Mouse (Mus musculus) adrenal gland, adult 8-10 months (tissue): ENCODE measurements around the gene Asl. TPM values are rescaled to one million over a fixed set of nuclear protein-coding genes. Genes with fewer than 3 reads are reported as not detected.

Experiments used
- DNase-seq: peaks from one replicate; pipeline ENCODE4 v3.0.0; 2022
- total RNA-seq, 4 experiments: library from RNA; stranded (reverse); gene quantifications; 2 replicates each; pipeline ENCODE4 v1.2.4; 2022

Asl gene
- total RNA-seq, 4 experiments from 2014 or later: 137 to 158 (median 148) TPM

DNA sequence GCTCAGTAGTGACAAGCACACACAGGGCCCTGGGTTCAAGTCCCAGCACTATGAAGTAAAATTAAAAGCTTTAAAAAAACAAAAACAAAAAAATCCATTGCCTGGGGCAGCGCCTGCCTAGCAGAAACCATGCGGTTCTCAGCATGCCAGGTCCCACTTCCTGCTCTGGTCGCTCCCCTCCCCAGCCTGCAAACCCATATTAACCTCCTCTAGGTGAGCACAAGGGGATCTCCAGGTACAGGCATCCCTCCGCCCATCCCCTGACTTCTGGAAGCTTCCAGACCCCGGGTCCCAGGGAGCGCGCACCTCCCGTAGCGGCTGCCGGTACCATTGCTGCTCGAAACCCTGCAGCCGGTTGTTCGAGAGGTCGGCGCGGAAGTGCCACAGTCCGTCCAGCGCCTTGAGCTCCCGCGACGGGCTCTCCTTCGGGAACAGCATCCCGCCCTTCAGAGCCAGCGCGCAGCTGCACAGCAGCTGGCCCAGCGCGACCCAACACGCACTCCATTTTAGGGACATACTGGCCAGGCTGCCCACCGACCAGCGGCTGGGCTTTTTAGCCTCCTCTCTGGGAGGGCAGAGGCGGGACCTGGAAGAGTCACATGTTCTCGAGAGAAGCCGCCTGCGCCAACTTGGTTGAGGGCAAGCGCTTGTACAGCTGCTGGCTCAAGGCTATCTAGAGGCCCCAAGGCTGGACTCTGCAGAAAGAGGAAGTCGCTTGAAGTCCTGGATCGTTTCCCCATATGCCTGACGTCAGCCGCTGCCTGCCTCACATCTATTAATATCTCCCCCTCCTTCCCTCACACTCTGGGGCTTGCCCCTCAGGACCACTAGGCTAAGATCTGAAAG is 26.5 kb downstream of the Asl start, which contains the start of gene Gusb:
Gusb (minus strand) TSS at position 749 of the 846 bp plus-strand sequence.
- DNase-seq: peak; percentile 91

DNA sequence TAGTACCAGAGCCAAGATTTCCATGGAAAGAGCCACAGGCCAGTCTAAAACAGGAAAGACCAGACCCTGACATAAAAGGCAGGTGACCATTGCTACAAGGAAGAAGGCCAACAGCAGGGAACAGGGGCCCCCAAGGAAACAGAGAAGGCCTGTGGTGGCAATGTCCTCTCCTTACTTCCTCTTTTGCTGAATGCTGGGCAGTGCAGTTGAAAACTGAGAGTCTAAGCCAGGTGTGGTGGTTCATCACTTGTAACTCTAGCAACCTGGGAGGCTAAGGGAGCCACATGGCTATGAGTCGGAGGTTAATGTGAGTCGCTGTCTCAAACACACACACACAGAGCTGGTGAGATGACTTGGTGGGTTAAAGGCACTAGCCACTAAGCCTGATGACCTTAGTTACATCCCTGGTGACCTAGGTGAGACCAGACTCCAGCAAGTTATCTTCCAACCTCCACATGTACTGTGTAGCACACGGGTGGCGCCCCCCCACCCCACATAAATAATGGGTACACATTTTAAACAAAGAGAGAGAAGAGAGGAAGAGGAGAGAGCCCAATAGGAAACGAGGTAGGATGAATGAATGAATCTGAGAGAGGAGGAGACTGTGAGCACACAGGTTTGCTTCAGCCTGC is 27.6 kb downstream of the Asl start:
- DNase-seq: no peak

DNA sequence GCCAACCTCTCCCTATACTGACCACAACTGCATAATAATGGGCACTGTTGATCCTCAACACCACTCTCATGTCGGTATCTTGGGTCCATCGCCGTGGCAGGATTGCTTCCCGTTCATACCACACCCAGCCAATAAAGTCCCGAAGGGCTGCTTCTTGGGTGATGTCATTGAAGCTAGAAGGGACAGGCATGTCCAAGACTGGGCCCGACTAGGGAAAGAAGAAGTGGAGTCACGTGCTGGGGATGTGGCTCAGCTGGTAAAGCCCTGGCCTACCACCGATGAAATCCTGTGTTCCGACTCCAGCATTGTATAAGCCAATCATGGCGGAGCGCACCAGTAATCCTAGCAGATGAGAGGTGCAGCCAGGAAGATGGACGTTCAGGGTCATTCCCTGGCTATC is 28.3 kb downstream of the Asl start:
- no peak for DNase-seq

- DNase-seq: no peak
Observed at GRCm38 (mm10) chr5:129999097-129999496, 29.9 kb downstream of the Asl start.

GRCm38 (mm10) chr5:129997700-129998099 is 31.3 kb downstream of the Asl start:
- DNase-seq: no peak

DNA sequence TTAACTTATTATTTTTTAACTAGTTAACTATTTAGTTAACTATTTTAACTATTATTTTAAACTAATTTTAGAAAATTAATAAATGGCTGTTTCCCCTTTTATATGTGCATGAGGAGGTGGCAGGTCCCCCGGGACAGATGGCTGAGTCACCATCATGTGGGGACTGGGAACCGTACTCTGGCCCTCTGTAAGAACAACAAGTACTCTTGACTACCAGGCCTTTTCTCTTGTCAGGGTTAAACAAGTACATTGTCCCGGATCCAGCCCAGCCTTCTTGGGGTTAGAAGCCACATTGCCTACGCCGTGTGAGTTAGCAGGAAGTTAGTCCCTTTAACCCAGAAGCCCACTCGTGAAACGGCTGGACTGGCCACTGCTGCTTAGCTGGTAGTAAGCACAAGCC is 34.1 kb downstream of the Asl start:
- DNase-seq: no peak

DNA sequence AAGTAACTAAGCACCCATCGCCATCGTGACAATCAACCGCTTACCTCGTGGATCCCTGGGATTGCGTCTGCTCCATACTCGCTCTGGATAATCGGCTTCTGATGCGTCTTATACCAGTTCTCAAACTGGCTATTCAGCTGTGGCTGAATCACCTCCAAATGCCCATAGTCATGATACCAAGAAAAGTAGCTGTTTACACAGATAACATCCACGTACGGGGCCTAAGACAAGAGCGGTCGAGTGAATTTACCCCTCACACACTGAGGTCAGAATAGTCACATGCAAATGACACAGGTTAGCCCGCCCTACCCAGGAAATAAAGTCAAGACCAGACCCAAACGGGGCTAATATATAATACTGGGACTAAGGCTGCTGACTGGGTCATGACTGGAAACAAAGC is 35.7 kb downstream of the Asl start:
- DNase-seq: no peak

GRCm38 (mm10) chr5:129991898-129992297 is 37.1 kb downstream of the Asl start:
- DNase-seq: no peak

DNA sequence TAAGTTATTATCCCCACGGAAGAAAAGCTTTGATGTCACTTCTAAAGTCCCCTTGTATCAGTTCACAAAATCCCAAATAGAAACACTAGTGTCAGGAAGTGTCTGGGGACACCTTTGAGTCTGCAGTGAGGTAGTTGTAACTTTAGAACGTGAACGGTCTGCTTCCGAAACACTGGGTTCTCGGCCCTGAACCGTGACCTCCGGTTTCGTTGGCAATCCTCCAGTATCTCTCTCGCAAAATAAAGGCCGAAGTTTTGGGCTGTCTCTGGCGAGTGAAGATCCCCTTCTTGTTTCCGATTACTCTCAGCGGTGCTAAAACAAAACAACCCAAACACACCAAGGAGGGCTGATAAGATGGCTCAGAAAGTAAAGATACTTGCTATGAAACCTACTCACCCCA is 39.7 kb downstream of the Asl start:
- DNase-seq: no peak

DNA sequence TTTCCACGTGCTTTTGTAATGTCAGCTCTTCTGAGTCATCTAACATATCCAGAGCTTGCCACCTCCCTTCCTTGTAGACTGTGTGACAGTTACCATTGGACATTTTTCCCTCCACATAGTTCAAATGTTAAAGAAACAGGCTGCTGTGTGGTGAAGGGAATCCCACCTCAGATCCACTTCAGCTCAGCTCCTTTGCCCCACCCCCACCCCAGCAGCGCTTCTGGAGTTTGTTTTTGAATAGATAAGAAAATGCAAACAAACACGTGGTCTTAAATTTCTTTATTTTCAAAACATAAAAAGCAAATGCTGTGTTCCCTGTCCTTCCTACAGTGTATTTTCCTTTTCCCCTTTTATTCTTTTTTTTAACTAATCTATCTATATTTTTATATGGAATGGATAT is 48.8 kb downstream of the Asl start:
- DNase-seq: no peak

- DNase-seq: no peak
Observed at GRCm38 (mm10) chr5:129978608-129979007, 50.4 kb downstream of the Asl start.

- DNase-seq: no peak
Observed at GRCm38 (mm10) chr5:129977768-129978167, 51.3 kb downstream of the Asl start.

DNA sequence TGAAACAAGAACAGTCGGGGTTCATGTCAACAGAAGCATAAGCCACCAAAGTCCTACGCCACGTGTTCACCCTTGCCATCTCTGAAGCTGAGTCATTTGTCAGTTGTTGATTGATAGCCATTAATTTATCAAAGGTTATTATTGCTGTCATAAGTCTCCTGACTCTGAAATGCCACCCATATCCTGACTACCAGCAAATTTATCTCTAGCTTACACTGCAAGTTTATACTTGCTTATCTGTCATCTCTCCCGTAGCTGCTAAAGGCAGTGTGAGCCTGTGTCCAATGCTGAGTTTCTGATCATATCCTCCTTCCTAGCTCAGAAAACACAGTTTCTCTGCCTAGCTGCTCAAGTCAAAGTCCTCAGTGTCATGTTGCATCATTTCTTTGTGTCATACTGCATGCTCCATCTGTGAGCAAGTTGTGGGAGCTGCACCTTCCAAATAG is 54.2 kb downstream of the Asl start:
- no peak for DNase-seq

DNA sequence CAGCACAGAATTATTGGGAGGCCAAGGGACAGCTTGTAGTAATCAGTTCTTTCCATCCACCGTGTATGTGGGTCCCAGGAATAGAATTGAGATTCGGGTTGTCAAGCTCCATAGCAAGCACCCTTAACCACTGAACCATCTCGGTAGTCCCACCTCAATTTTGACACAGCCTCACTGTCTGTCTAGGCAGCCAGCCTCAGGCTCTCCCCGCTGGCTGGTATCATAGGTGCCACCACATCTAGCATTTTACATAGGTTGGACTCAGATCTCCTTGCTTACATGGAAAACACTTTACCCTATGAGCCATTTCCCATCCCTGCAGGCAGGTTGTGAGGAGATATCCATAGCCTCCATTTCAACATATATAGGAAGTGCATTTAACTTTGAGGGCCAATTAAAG is 54.7 kb downstream of the Asl start:
- no peak for DNase-seq

DNA sequence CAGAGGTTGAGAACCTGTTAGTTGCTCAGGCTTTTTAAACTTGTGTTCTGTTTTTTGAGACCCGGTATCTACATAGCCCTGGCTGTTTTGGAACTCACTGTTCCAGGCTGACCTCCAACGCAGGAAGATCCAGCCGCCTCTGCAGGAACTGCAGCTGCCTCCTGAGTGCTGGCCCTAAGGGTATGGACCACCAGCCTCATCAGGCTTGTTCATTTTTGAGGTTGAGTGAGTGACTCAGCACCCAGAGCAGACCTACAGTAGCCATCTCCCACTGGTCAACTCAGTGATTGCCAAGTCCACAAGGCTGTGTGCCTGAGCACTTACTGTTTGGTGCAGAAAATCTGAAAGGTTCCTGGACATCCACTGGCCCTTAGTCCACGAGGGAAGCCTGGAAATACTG is 57.6 kb downstream of the Asl start:
- no peak for DNase-seq

DNA sequence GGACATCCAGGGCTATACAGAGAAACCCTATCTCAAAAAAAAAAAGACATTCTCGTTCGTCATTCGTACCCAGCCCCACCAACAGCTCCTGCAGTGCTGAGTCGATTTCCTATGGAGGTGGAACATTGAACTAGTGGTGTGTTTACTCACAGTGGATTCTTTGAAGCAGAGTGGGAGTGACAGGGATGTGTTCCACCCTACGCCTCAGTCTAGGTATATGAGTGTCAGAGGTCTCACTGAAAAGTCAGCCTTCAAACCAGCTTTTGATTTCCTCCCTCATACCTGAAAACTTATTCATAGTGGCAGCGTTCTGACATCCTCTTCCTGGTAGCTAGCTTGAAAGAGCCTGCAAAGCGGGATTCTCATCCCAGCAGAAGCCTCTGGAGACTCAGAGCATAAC is 60.6 kb downstream of the Asl start:
- no peak for DNase-seq

DNA sequence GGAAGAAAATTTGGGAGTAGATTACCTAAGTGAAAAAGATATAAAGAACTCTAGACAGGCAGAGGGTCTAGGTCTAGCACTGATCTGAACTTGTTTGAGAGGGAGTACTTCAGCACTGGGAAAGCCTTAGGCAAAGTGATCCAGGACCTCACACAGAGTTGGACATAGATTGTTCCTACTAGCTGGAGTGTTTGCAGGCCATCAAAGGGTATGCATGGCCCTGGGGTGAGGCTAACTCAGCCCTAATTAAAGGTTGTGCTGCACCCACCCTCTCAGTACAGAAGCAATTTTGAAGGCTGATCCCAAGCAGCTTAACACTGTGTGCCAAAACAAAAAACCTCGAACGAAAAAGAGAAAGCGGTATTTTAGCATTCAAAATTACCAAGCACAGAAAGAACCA is 62.6 kb downstream of the Asl start:
- no peak for DNase-seq

DNA sequence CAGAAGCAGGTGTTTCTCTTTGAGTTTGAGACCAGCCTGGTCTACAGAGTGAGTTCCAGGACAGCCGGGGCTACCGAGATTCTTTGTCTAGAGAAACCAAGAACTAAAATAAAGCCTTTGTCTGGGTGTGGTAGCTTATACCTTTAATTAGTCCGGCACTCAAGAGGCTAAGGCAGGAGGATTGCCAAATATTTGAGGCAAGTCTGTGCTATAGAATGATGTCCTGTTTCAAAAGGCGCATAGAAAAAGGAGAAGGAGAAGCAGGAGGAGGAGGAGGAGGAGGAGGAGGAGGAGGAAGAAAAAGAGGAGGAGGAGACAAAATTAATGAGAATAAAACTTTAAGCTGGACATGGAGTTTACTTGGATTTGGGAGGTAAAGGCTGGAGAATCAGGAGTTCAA is 65.8 kb downstream of the Asl start:
- no peak for DNase-seq

Other genes with a start within 250 kb of the Asl start
- 10 to 100 TPM; 19.7 to 25.4 (median 22.5) TPM for gene Psph, start 241.8 kb downstream of the Asl start, total RNA-seq
- gene Sumf2, start 182.3 kb downstream of the Asl start, total RNA-seq: 10 to 100 TPM; 30.2 to 69.8 (median 54.5) TPM
- 1,000 to 10,000 TPM in 1 of 4 experiments, 100 to 1,000 TPM in 3; 716 to 1,044 (median 882) TPM for gene Chchd2, start 141.8 kb downstream of the Asl start, total RNA-seq
- 1 to 10 TPM; 1.5 to 3.3 (median 2.0) TPM for gene Zbed5, start 133.5 kb downstream of the Asl start, total RNA-seq
- 1 to 10 TPM in 3 of 4 experiments, under 1 TPM in 1; 0.49 to 2.6 (median 1.1) TPM for gene Phkg1, start 130.7 kb downstream of the Asl start, total RNA-seq
- gene Nupr1l, start 120.7 kb downstream of the Asl start, total RNA-seq: 1 to 10 TPM; 3.3 to 7.2 (median 5.0) TPM
- 10 to 100 TPM; 29.2 to 38.6 (median 34.6) TPM for gene Vkorc1l1, start 87.3 kb downstream of the Asl start, total RNA-seq
- 10 to 100 TPM; 57.5 to 75.2 (median 68.5) TPM for gene Gusb, start 26.2 kb downstream of the Asl start, total RNA-seq
- 10 to 100 TPM; 44.8 to 48.3 (median 47.7) TPM for gene Crcp, start within 50 bp of the Asl start, total RNA-seq
- 10 to 100 TPM; 46.9 to 86.8 (median 67.7) TPM for gene Tpst1, start 44.1 kb upstream of the Asl start, total RNA-seq
- gene Kctd7, start 115.6 kb upstream of the Asl start, total RNA-seq: 10 to 100 TPM; 14.5 to 19.6 (median 17.4) TPM
- 10 to 100 TPM; 32.0 to 53.7 (median 39.0) TPM for gene Rabgef1, start 142.6 kb upstream of the Asl start, total RNA-seq
- 10 to 100 TPM; 69.6 to 86.9 (median 75.6) TPM for gene Tmem248, start 187.8 kb upstream of the Asl start, total RNA-seq
- gene Sbds, start 226.3 kb upstream of the Asl start, total RNA-seq: 100 to 1,000 TPM; 101 to 115 (median 106) TPM
- gene Tyw1, start 226.4 kb upstream of the Asl start, total RNA-seq: 10 to 100 TPM; 34.0 to 36.4 (median 35.7) TPM